Mouse (Mus musculus): Measurements from ENCODE around the gene Gm17387.

Gm17387 gene

GRCm38 (mm10) chr7:141048226-141049218 lies 19.6 kb downstream of the Gm17387 start:
- peak; percentile 79 for DNase-seq (ENCODE audit: low spot score)

- no peak for DNase-seq (ENCODE audit: low spot score)
These were observed 20.4 kb downstream of the Gm17387 start for GRCm38 (mm10) chr7:141049326-141049725.

GRCm38 (mm10) chr7:141051060-141051685 lies 22.2 kb downstream of the Gm17387 start:
- no peak for DNase-seq (ENCODE audit: low spot score)

- DNase-seq (ENCODE audit: low spot score): no peak
These were observed 23.1 kb downstream of the Gm17387 start for GRCm38 (mm10) chr7:141052016-141052415.

- DNase-seq (ENCODE audit: low spot score): no peak
These were observed 23.5 kb downstream of the Gm17387 start for GRCm38 (mm10) chr7:141052421-141052820.

- DNase-seq (ENCODE audit: low spot score): no peak
These were observed 26.9 kb downstream of the Gm17387 start for GRCm38 (mm10) chr7:141055785-141056184.

GRCm38 (mm10) chr7:141056976-141057375 lies 28.0 kb downstream of the Gm17387 start:
- no peak for DNase-seq (ENCODE audit: low spot score)

- no peak for DNase-seq (ENCODE audit: low spot score)
These were observed 28.6 kb downstream of the Gm17387 start for GRCm38 (mm10) chr7:141057541-141057940.

- no peak for DNase-seq (ENCODE audit: low spot score)
These were observed 29.8 kb downstream of the Gm17387 start for GRCm38 (mm10) chr7:141058601-141059341.

- no peak for DNase-seq (ENCODE audit: low spot score)
These were observed 31.0 kb downstream of the Gm17387 start for GRCm38 (mm10) chr7:141059929-141060328.

- no peak for DNase-seq (ENCODE audit: low spot score)
These were observed 31.7 kb downstream of the Gm17387 start, which contains the start of gene B4galnt4 for GRCm38 (mm10) chr7:141060426-141061242. TSS of gene B4galnt4 (plus strand) at chr7:141061104.

- DNase-seq (ENCODE audit: low spot score): no peak
These were observed 32.4 kb downstream of the Gm17387 start for GRCm38 (mm10) chr7:141061269-141061692.

GRCm38 (mm10) chr7:141062525-141062924 lies 33.6 kb downstream of the Gm17387 start:
- DNase-seq (ENCODE audit: low spot score): no peak

- DNase-seq (ENCODE audit: low spot score): no peak
These were observed 34.4 kb downstream of the Gm17387 start for GRCm38 (mm10) chr7:141063353-141063752.

- DNase-seq (ENCODE audit: low spot score): no peak
These were observed 35.2 kb downstream of the Gm17387 start for GRCm38 (mm10) chr7:141064175-141064574.

GRCm38 (mm10) chr7:141064576-141064975 lies 35.6 kb downstream of the Gm17387 start:
- no peak for DNase-seq (ENCODE audit: low spot score)

- no peak for DNase-seq (ENCODE audit: low spot score)
These were observed 39.4 kb downstream of the Gm17387 start for GRCm38 (mm10) chr7:141068351-141068750.

GRCm38 (mm10) chr7:141070058-141070862 lies 41.3 kb downstream of the Gm17387 start:
- no peak for DNase-seq (ENCODE audit: low spot score)

GRCm38 (mm10) chr7:141072017-141072745 lies 43.2 kb downstream of the Gm17387 start:
- DNase-seq (ENCODE audit: low spot score): no peak

- no peak for DNase-seq (ENCODE audit: low spot score)
These were observed 44.9 kb downstream of the Gm17387 start for GRCm38 (mm10) chr7:141073782-141074181.
